Mouse (Mus musculus): Measurements from ENCODE around the gene Gpr35.

- TF ChIP-seq CTCF (conservative IDR thresholded peaks at IDR 0.05; ENCODE audit: insufficient read depth, insufficient read length, low read depth, low read length) (no peak), POLR2A (IDR thresholded peaks at IDR 0.05; ENCODE audit: low read depth, low read length) (no peak)
These were observed 42.9 kb upstream of the Gpr35 start for GRCm38 (mm10) chr1:92907632-92908360.
